Mouse (Mus musculus): ENCODE measurements around the gene Vwa7.

Vwa7 gene

GRCm38 (mm10) chr17:35045807-35046680 lies 29.7 kb downstream of the Vwa7 start:
- no peak for DNase-seq (ENCODE audit: low spot score in 2 of 2)

- peak; percentile 91 to 92 for DNase-seq (ENCODE audit: low spot score in 2 of 2)
These were observed 30.5 kb downstream of the Vwa7 start, which contains the start of gene Msh5 for GRCm38 (mm10) chr17:35046681-35047455. TSS of gene Msh5 (minus strand) at chr17:35046745.

GRCm38 (mm10) chr17:35047688-35048087 lies 31.3 kb downstream of the Vwa7 start:
- DNase-seq (ENCODE audit: low spot score in 2 of 2), result no peak

- DNase-seq (ENCODE audit: low spot score in 2 of 2), result no peak
These were observed 32.0 kb downstream of the Vwa7 start for GRCm38 (mm10) chr17:35048149-35048931.

- no peak for DNase-seq (ENCODE audit: low spot score in 2 of 2)
These were observed 32.6 kb downstream of the Vwa7 start for GRCm38 (mm10) chr17:35048932-35049440.

GRCm38 (mm10) chr17:35049561-35050016 lies 33.2 kb downstream of the Vwa7 start, which contains the start of gene Clic1:
TSS of gene Clic1 (plus strand) at chr17:35049966.
- DNase-seq (ENCODE audit: low spot score in 2 of 2), result no peak

- DNase-seq (ENCODE audit: low spot score in 2 of 2), result no peak
These were observed 33.9 kb downstream of the Vwa7 start for GRCm38 (mm10) chr17:35050126-35050750.

- DNase-seq (ENCODE audit: low spot score in 2 of 2), result no peak
These were observed 35.0 kb downstream of the Vwa7 start for GRCm38 (mm10) chr17:35051156-35052086.

GRCm38 (mm10) chr17:35052271-35052798 lies 36.0 kb downstream of the Vwa7 start:
- no peak for DNase-seq (ENCODE audit: low spot score in 2 of 2)

GRCm38 (mm10) chr17:35055691-35056495 lies 39.5 kb downstream of the Vwa7 start:
- no peak for DNase-seq (ENCODE audit: low spot score in 2 of 2)

- DNase-seq (ENCODE audit: low spot score in 2 of 2), result no peak
These were observed 40.7 kb downstream of the Vwa7 start for GRCm38 (mm10) chr17:35057090-35057489.

- no peak for DNase-seq (ENCODE audit: low spot score in 2 of 2)
These were observed 41.9 kb downstream of the Vwa7 start for GRCm38 (mm10) chr17:35058316-35058715.

GRCm38 (mm10) chr17:35058911-35059892 lies 42.8 kb downstream of the Vwa7 start, which contains the start of gene Ddah2:
TSS of gene Ddah2 (plus strand) at chr17:35059035.
- peak; percentile 46 to 66 for DNase-seq (ENCODE audit: low spot score in 2 of 2)

- no peak for DNase-seq (ENCODE audit: low spot score in 2 of 2)
These were observed 43.7 kb downstream of the Vwa7 start for GRCm38 (mm10) chr17:35060071-35060470.

GRCm38 (mm10) chr17:35060737-35061297 lies 44.4 kb downstream of the Vwa7 start:
- DNase-seq (ENCODE audit: low spot score in 2 of 2), result no peak

GRCm38 (mm10) chr17:35061299-35061698 lies 44.9 kb downstream of the Vwa7 start:
- DNase-seq (ENCODE audit: low spot score in 2 of 2), result no peak

- no peak for DNase-seq (ENCODE audit: low spot score in 2 of 2)
These were observed 47.1 kb downstream of the Vwa7 start for GRCm38 (mm10) chr17:35063466-35063865.
